Mouse (Mus musculus): Measurements from ENCODE around the gene Erich3.

DNA sequence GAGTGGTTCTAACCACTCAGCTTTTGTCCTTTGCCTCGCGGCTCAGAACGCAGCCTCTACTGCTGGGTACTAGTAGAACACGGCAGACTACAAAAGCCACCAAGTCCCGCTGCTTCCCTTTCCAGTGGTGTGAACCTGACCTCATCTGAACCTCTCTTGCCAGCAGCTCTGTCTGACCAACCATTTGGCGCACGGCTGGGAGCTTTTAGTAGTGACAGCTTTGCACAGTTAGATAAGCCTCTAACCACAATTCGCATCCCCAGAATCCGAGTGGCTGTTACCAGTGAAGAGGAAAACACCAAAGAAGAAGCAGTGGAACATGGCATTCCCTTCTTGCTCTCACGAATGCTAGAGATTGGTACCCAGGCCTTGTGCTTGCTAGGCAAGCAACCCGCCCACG, 8.8 kb upstream of the Erich3 start:
- no peak for TF ChIP-seq CTCF (IDR thresholded peaks at IDR 0.05; ENCODE audit: control insufficient read depth, insufficient read depth, insufficient replicate concordance, low read depth, low read length)
- TF ChIP-seq POLR2A (IDR thresholded peaks at IDR 0.05; ENCODE audit: control insufficient read depth, low read depth, low read length): no peak
